Mouse (Mus musculus) gastrocnemius, adult 18-20 months (tissue): Measurements from ENCODE around the gene Trim80. TPM values are rescaled to one million over a fixed set of nuclear protein-coding genes. Genes with fewer than 3 reads are reported as not detected.
A peak's percentile ranks its signal among the peaks of the same experiment; 100 is the strongest.
"Not testable (repeated sequence)": the region's sequence is repeated elsewhere in the genome, so short reads cannot be mapped to it uniquely, and the experiment has no call there.

Source experiments
- DNase-seq: peaks from one replicate; pipeline ENCODE4 v3.0.0; 2021; ENCODE audit warnings: low spot score
- total RNA-seq, 2 experiments: library from RNA; stranded (reverse); gene quantifications; 2 replicates each; pipeline ENCODE4 v1.2.3; 2021

Gene Trim80
- total RNA-seq, 2 experiments from 2014 or later, result not detected

DNA sequence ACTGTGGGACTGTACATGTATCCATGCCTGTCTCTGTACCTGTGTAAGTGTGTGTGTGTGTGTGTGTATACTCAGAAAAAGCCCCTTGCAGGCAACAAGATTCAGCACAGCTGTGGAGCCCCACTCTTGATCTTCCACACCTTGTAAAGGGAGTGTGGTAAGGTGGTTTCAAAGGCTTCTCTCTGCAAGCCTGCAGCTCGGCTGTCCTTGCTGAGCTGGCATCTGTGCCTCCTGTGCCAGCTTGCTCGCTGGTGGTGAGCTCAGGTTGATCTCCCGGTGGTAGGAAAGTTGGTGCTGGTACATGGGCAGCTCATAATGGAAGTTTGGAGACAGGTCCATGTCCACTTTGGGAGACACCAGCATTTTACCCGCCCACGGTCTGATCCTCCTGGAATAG is 21.5 kb downstream of the Trim80 start:
- DNase-seq, result no peak

GRCm38 (mm10) chr11:115462243-115462891 is 22.0 kb downstream of the Trim80 start, which contains the start of gene Slc16a5:
TSS of gene Slc16a5 (plus strand) at chr11:115462474.
- no peak for DNase-seq

- no peak for DNase-seq
These were observed 23.1 kb downstream of the Trim80 start for GRCm38 (mm10) chr11:115463397-115463796.

DNA sequence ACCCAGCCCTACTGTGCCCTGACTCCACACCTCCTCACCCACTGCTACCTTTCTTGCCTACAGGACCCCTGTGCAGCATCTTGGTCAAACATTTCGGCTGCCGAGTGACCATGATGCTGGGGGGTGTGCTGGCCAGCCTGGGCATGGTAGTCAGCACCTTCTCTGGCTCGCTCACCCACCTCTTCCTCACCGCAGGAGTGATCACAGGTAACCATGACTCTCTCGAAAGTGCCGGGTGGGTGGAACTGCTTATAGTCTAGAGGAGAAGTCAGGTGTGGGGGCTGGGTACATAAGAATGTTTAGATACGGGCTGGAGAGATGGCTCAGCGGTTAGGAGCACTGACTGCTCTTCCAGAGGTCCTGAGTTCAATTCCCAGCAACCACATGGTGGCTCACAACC is 24.5 kb downstream of the Trim80 start:
- no peak for DNase-seq

DNA sequence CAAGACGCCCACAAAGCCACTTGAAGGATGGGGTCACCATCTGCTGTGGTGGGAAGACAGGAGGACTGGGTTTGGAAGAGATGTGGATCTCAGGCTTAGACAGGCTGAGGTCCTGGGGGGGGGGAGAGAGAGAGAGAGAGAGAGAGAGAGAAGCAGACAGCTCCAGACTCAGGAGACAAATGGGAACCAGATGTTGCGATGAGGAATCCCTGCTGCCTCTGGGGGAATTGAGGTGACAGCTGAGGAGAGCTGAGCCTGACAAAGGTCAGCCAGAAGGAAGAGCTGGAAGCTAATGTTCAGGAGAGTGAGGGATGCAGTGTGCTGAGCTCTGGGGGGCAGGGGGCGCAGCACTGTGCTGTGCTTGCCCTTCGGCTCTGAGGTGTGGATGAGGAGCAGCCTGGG is 26.9 kb downstream of the Trim80 start:
- no peak for DNase-seq

- DNase-seq, result no peak
These were observed 31.8 kb downstream of the Trim80 start for GRCm38 (mm10) chr11:115472183-115472582.

DNA sequence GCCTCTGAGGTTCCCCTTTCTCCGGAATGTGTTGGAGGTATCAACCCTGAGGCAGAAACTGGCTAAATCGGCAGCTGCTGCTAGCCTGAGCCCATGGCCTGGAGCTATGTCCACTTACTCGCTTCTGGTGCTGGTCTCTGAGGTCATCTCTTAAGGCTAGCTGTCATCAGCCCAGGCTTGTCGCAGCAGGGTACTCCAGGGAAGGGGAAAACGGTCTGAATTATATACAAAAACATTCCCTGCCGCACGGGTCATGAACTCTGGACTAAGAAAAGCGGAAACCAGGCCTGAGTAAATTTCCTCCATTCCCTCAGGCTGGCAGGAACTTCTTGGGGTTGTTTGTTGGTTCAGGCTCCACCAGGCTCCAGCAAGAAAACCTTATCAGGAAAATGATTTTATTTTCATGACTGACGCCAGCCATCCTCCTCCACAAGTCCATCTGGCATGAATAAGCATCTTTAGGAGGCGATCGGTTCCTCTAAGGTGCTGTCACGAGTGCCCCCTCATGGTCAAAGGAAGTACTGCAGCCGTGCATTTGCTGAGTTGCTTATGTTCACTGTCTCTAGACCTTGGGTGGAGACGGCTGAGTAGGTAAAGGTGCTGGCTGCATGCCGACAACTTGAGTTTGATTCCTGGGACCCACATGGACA is 33.4 kb downstream of the Trim80 start:
- peak; percentile 93 for DNase-seq

GRCm38 (mm10) chr11:115475025-115475757 is 34.8 kb downstream of the Trim80 start, which contains the start of gene Armc7:
TSS of gene Armc7 (plus strand) at chr11:115475667.
- DNase-seq, result peak; percentile 97

GRCm38 (mm10) chr11:115475758-115476237 is 35.5 kb downstream of the Trim80 start:
- DNase-seq, result no peak

GRCm38 (mm10) chr11:115476630-115477029 is 36.3 kb downstream of the Trim80 start:
- DNase-seq, result not testable (repeated sequence)

GRCm38 (mm10) chr11:115477388-115477787 is 37.0 kb downstream of the Trim80 start:
- DNase-seq, result not testable (repeated sequence)

DNA sequence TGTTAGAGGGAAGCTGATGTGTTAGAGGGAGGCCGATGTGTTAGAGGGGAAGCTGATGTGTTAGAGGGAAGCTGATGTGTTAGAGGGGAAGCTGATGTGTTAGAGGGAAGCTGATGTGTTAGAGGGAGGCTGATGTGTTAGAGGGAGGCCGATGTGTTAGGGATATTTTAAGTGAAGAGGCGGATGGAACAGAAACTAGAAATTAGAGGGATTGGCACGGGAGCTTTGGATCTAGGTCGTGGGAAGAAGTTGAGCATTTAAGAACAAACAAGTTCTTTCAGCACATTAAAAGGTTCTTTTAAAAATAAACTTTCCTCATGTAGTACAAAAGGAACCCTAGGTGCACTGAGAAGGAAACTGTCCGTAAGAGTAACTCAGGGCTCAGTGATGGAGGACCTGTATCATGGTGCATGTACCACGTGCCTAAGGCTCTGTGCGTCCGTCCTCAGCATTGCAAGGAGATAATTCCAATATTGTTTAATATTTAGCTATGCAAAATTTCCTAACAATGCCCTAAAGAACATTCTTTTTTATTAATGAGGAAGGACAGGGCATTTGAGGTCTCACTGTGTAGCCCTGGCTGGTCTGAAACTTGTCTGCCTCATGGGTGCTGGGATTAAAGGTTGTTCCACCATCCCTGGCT is 38.1 kb downstream of the Trim80 start:
- no peak for DNase-seq

DNA sequence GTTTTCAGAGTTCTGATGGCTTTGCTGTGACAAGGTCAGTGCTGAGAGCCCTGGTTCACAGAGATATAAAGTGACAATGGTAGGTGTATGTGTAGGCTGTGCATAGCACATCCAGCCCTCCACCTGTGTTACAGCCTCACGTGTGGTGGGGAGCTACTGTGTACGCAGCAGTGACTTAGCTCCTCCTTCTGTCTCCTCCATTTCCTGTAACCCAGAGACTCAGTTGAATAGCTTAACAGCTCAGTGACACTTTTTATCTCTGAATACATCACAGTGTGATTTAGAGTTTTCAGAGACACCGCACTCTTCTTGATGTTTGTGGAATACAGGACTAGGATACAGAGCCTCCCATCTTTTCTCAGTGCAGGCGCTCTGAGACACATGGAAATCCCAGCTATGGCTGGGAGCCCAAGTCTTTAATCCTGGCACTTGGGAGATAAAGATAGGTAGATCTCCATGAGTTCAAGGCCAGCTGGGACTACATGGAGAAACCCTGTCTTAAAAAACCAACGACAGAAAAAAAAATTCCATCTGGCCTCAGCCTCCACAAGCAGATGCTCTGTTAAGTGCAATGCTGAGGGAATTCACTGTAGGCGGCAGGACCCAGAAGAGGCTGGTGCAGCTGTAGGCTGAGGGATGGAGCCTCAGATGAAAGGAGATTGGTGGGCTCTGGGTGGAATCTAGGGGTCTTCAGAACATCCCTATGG is 41.4 kb downstream of the Trim80 start:
- DNase-seq, result no peak

- DNase-seq, result peak; percentile 23
These were observed 42.9 kb downstream of the Trim80 start for GRCm38 (mm10) chr11:115483278-115483677.

DNA sequence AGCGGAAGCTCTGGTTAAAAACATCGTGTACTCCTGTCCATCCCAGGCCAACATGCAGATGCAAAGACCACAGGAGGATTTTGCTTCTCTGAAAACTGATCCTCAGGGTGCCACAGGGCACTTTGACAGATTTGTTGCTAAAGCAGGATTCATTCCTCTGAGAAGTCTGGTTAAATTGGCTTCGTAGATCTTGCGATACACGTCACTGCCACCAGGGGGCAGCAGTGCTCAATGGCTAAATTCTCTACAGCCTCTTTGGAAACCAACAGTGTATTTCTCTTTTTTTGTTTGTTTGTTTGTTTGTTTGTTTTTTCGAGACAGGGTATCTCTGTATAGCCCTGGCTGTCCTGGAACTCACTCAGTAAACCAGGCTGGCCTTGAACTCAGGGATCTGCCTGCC is 43.4 kb downstream of the Trim80 start:
- DNase-seq, result peak; percentile 78

DNA sequence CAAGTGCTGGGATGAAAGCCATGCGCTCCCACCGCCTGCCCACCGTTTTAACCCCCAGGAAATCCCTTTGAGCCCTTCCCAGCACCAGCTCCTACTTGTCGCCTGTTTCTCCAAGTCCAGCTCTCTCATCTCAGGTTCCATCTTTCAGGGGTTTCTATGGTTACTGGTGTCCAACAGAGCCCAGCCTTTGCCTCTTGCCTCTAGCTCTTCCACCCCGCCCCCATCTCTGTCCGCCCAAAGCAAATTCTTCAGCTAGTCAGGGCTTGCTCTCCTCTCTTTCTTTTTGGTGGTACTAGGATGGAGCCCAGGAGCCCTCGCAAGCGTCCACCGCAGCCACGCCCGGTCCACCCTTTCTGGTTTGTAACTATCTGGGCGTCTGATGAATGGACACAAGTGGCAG is 44.8 kb downstream of the Trim80 start:
- no peak for DNase-seq

DNA sequence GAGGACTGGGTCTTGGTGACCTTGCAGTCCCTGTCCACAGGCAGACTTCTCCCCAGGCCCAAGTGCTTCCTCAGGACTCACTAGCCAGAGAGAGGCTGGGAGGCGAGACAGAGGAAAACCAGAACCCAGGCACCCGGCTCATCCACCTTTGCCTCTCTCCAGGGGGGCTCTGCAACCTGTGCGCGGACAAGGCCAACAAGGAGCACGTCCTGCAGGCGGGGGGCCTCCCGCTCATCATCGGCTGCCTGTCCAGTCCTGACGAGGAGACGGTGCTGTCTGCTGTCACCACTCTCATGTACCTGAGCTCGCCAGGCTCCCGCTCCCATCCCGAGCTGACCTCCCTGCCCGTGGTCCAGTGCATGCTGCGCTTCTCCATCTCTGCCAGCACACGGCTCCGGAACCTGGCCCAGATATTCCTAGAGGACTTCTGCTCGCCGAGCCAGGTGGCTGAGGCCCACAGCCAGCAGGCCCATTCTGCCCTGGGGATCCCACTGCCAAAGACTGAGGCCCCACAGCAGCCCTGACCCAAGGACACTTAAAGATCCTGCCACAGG is 48.3 kb downstream of the Trim80 start:
- no peak for DNase-seq

DNA sequence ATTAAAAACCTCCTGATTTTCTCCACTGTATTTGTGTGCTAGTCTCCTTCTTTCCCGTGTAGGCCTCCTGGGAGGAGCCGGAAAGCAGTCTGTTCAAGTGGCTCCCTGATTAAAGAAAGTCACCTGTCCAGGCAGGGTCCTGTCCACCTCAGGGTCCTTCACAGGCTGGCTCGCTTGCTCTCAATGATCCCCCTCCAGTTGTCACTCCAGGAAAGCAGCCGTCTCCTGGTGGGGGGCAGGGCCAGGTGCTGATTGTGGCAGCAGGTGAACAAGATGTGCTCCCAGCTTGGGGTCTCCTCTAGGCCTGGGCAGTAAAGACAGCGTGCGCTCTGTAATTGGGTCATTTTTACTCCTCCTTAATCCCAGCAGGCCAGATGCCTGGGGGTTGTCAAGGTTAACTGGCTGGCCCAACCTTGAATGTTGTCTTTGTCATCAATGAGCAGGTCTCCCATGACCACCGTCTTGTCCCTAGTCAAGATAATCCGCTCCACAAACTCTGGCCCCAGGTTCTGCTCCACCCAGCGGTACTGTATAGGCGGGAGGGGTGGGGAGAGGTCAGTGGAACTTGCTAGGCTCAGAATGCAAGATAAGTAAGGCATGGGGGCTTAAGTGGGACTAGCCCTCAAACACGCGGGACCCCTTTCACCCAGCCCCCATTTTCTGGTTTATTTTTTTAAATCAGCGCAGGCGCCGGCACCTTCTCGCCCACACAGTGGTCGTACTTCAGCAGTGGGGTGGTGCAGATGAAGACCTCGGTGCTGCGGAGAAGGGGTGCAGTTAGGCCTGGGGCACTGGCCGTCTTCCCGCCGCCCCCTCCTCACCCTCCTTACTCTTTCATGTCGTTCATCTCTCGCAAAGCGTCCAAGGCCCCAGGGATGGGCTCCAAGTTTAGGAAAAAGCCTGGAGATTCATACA is 50.4 kb downstream of the Trim80 start:
- DNase-seq, result no peak

GRCm38 (mm10) chr11:115491356-115492083 is 51.2 kb downstream of the Trim80 start, which contains the start of gene Nt5c:
TSS of gene Nt5c (minus strand) at chr11:115491862.
- DNase-seq, result peak; percentile 67
